Mouse (Mus musculus): Measurements from ENCODE around the gene Sik1. TPM values are rescaled to one million over a fixed set of nuclear protein-coding genes. Genes with fewer than 3 reads are reported as not detected.

Gene Sik1
- total RNA-seq, 4 experiments from 2014 or later, result 14.3 to 21.7 (median 18.2) TPM

- no peak for DNase-seq (ENCODE audit: low spot score in 2 of 2)
Observed at GRCm38 (mm10) chr17:31806496-31806895, 49.1 kb downstream of the Sik1 start.

GRCm38 (mm10) chr17:31806025-31806424, 49.6 kb downstream of the Sik1 start:
- no peak for DNase-seq (ENCODE audit: low spot score in 2 of 2)

GRCm38 (mm10) chr17:31805585-31805984, 50.0 kb downstream of the Sik1 start:
- DNase-seq (ENCODE audit: low spot score in 2 of 2), result no peak

- no peak for DNase-seq (ENCODE audit: low spot score in 2 of 2)
Observed at GRCm38 (mm10) chr17:31802272-31803017, 53.2 kb downstream of the Sik1 start.

- no peak for DNase-seq (ENCODE audit: low spot score in 2 of 2)
Observed at GRCm38 (mm10) chr17:31800852-31801363, 54.7 kb downstream of the Sik1 start.

- DNase-seq (ENCODE audit: low spot score in 2 of 2), result no peak
Observed at GRCm38 (mm10) chr17:31795893-31796292, 59.7 kb downstream of the Sik1 start.

Other genes starting within 250 kb of the Sik1 start
- gene Cbs, start 218.6 kb downstream of the Sik1 start, total RNA-seq (2022), result 10 to 100 TPM; 27.0 to 45.7 (median 34.5) TPM
- 100 to 1,000 TPM; 119 to 127 (median 122) TPM for gene U2af1, start 196.9 kb downstream of the Sik1 start, total RNA-seq (2022)
- gene Cryaa, start 178.0 kb downstream of the Sik1 start, total RNA-seq (2022), result under 1 TPM in 1 of 4 experiments, not detected in 3; 0.27 TPM
- gene Rrp1b, start 180.3 kb upstream of the Sik1 start, total RNA-seq (2022), result 10 to 100 TPM; 14.5 to 26.4 (median 18.6) TPM
- 1 to 10 TPM in 3 of 4 experiments, under 1 TPM in 1; 0.94 to 1.9 (median 1.1) TPM for gene Hsf2bp, start 180.5 kb upstream of the Sik1 start, total RNA-seq (2022)